Mouse (Mus musculus): ENCODE measurements at regions not wholly inside any gene's neighbourhood (a gene's known extent, or its start where the extent isn't known, plus 50 kb on each side); places are given as distances from the start of the nearest gene placed in this dataset.

- H3K4me1 ChIP-seq (ENCODE audit: control insufficient read depth, insufficient read depth, insufficient read length, low read length): peaks cover 13% of the 10 kb centered on the region; the same call in 1 of the 2 replicates
- H3K36me3 ChIP-seq (ENCODE audit: control insufficient read depth, insufficient read depth, low read length): no peaks in the 10 kb centered on the region
- TF ChIP-seq POLR2A (IDR thresholded peaks at IDR 0.05; ENCODE audit: low read depth, low read length): no peak
- TF ChIP-seq CTCF (IDR thresholded peaks at IDR 0.05; ENCODE audit: extremely low read depth, insufficient read length, insufficient replicate concordance, low read depth, low read length): no peak
- H3K27ac ChIP-seq (ENCODE audit: insufficient read depth, low read depth, low read length): peak overlapping the region; percentile 61
- no peak overlapping the region for H3K4me3 ChIP-seq (ENCODE audit: low read depth, low read length)
- H3K27me3 ChIP-seq (ENCODE audit: control insufficient read depth, insufficient read depth, low read length): no peaks in the 10 kb centered on the region
- 13% methylated on average over 5 of the region's 5 CpGs for WGBS
These were observed 184.3 kb upstream of the Nampt start for GRCm38 (mm10) chr12:32635055-32635454.

GRCm38 (mm10) chr12:32637400-32638100 lies 181.8 kb upstream of the Nampt start:
- TF ChIP-seq POLR2A (IDR thresholded peaks at IDR 0.05; ENCODE audit: low read depth, low read length): no peak
- TF ChIP-seq CTCF (IDR thresholded peaks at IDR 0.05; ENCODE audit: extremely low read depth, insufficient read length, insufficient replicate concordance, low read depth, low read length): no peak
- no peaks in the 10 kb centered on the region for H3K36me3 ChIP-seq (ENCODE audit: control insufficient read depth, insufficient read depth, low read length)
- H3K4me3 ChIP-seq (ENCODE audit: low read depth, low read length): no peak overlapping the region
- H3K27ac ChIP-seq (ENCODE audit: insufficient read depth, low read depth, low read length): no peak overlapping the region
- 2% methylated on average over 8 of the region's 8 CpGs for WGBS
- H3K27me3 ChIP-seq (ENCODE audit: control insufficient read depth, insufficient read depth, low read length): no peaks in the 10 kb centered on the region
- H3K4me1 ChIP-seq (ENCODE audit: control insufficient read depth, insufficient read depth, insufficient read length, low read length): peaks cover 13% of the 10 kb centered on the region; the same call in 1 of the 2 replicates

- Histone ChIP-seq H3K27ac (ENCODE audit: insufficient read depth, low read depth, low read length) (no peak overlapping the region), H3K4me3 (ENCODE audit: low read depth, low read length) (no peak overlapping the region), H3K36me3 (ENCODE audit: control insufficient read depth, insufficient read depth, low read length) (no peaks in the 10 kb centered on the region), H3K27me3 (ENCODE audit: control insufficient read depth, insufficient read depth, low read length) (no peaks in the 10 kb centered on the region), H3K4me1 (ENCODE audit: control insufficient read depth, insufficient read depth, insufficient read length, low read length) (peaks cover 2% of the 10 kb centered on the region; the same call in 1 of the 2 replicates)
- WGBS: 75% methylated on average over 2 of the region's 2 CpGs
- TF ChIP-seq POLR2A (IDR thresholded peaks at IDR 0.05; ENCODE audit: low read depth, low read length): no peak
- TF ChIP-seq CTCF (IDR thresholded peaks at IDR 0.05; ENCODE audit: extremely low read depth, insufficient read length, insufficient replicate concordance, low read depth, low read length): no peak
These were observed 178.8 kb upstream of the Nampt start for GRCm38 (mm10) chr12:32640591-32640990.

- no peak overlapping the region for H3K4me3 ChIP-seq (ENCODE audit: low read depth, low read length)
- no peaks in the 10 kb centered on the region for H3K36me3 ChIP-seq (ENCODE audit: control insufficient read depth, insufficient read depth, low read length)
- no peak for TF ChIP-seq CTCF (IDR thresholded peaks at IDR 0.05; ENCODE audit: extremely low read depth, insufficient read length, insufficient replicate concordance, low read depth, low read length)
- no peak for TF ChIP-seq POLR2A (IDR thresholded peaks at IDR 0.05; ENCODE audit: low read depth, low read length)
- H3K27ac ChIP-seq (ENCODE audit: insufficient read depth, low read depth, low read length): no peak overlapping the region
- no peaks in the 10 kb centered on the region for H3K27me3 ChIP-seq (ENCODE audit: control insufficient read depth, insufficient read depth, low read length)
- WGBS: 41% methylated on average over 1 of the region's 1 CpGs
- no peaks in the 10 kb centered on the region for H3K4me1 ChIP-seq (ENCODE audit: control insufficient read depth, insufficient read depth, insufficient read length, low read length)
These were observed 176.9 kb upstream of the Nampt start for GRCm38 (mm10) chr12:32642493-32642892.

GRCm38 (mm10) chr12:32653096-32653495 lies 166.2 kb upstream of the Nampt start:
- TF ChIP-seq POLR2A (IDR thresholded peaks at IDR 0.05; ENCODE audit: low read depth, low read length): no peak
- TF ChIP-seq CTCF (IDR thresholded peaks at IDR 0.05; ENCODE audit: extremely low read depth, insufficient read length, insufficient replicate concordance, low read depth, low read length): no peak
- 100% methylated on average over 1 of the region's 1 CpGs for WGBS

GRCm38 (mm10) chr12:32656194-32656593 lies 163.2 kb upstream of the Nampt start:
- TF ChIP-seq CTCF (IDR thresholded peaks at IDR 0.05; ENCODE audit: extremely low read depth, insufficient read length, insufficient replicate concordance, low read depth, low read length) (no peak), POLR2A (IDR thresholded peaks at IDR 0.05; ENCODE audit: low read depth, low read length) (no peak)
- no peaks in the 10 kb centered on the region for H3K4me1 ChIP-seq (ENCODE audit: control insufficient read depth, insufficient read depth, insufficient read length, low read length)
- no peak overlapping the region for H3K4me3 ChIP-seq (ENCODE audit: low read depth, low read length)
- no peaks in the 10 kb centered on the region for H3K27me3 ChIP-seq (ENCODE audit: control insufficient read depth, insufficient read depth, low read length)
- H3K27ac ChIP-seq (ENCODE audit: insufficient read depth, low read depth, low read length): no peak overlapping the region
- H3K36me3 ChIP-seq (ENCODE audit: control insufficient read depth, insufficient read depth, low read length): no peaks in the 10 kb centered on the region
- WGBS: 59% methylated on average over 2 of the region's 2 CpGs

More at GRCm38 (mm10) chr12:32653096-32653495, 166.2 kb upstream of the Nampt start:
- no peaks in the 10 kb centered on the region for H3K4me1 ChIP-seq (ENCODE audit: control insufficient read depth, insufficient read depth, insufficient read length, low read length)
- H3K36me3 ChIP-seq (ENCODE audit: control insufficient read depth, insufficient read depth, low read length): no peaks in the 10 kb centered on the region
- H3K27me3 ChIP-seq (ENCODE audit: control insufficient read depth, insufficient read depth, low read length): no peaks in the 10 kb centered on the region
- no peak overlapping the region for H3K27ac ChIP-seq (ENCODE audit: insufficient read depth, low read depth, low read length)
- no peak overlapping the region for H3K4me3 ChIP-seq (ENCODE audit: low read depth, low read length)

GRCm38 (mm10) chr12:32661782-32662413 lies 157.4 kb upstream of the Nampt start:
- no peaks in the 10 kb centered on the region for H3K36me3 ChIP-seq (ENCODE audit: control insufficient read depth, insufficient read depth, low read length)
- no peak overlapping the region for H3K4me3 ChIP-seq (ENCODE audit: low read depth, low read length)
- H3K27ac ChIP-seq (ENCODE audit: insufficient read depth, low read depth, low read length): no peak overlapping the region
- WGBS: 81% methylated on average over 8 of the region's 8 CpGs
- H3K27me3 ChIP-seq (ENCODE audit: control insufficient read depth, insufficient read depth, low read length): no peaks in the 10 kb centered on the region
- TF ChIP-seq CTCF (IDR thresholded peaks at IDR 0.05; ENCODE audit: extremely low read depth, insufficient read length, insufficient replicate concordance, low read depth, low read length): no peak
- H3K4me1 ChIP-seq (ENCODE audit: control insufficient read depth, insufficient read depth, insufficient read length, low read length): no peaks in the 10 kb centered on the region
